Comparison of ENCODE assay signal across 16 mouse cellular contexts in genomic region chr7:81195509-81195908, GRCm38 (mm10).
"Had no signal": no experiment of that assay in that cellular context is flagged by ENCODE, and none has a peak within 500 bp of the region (broad histone marks: within the 10 kb centered on the region; RNA-seq: fewer than 3 reads in every experiment).

No protein-coding gene starts in this region.

- H3K9me3 ChIP-seq: limb, embryonic 10.5 days; limb, embryonic 13.5 days; liver, embryonic 12.5 days; liver, embryonic 15.5 days; lung, embryonic 15.5 days had no signal

- H3K9ac ChIP-seq: limb, embryonic 13.5 days; liver, embryonic 12.5 days; liver, embryonic 15.5 days; lung, embryonic 15.5 days had no signal

- H3K27ac ChIP-seq: limb, embryonic 10.5 days; limb, embryonic 13.5 days; liver, embryonic 12.5 days; liver, embryonic 15.5 days; lung, embryonic 15.5 days had no signal

- H3K36me3 ChIP-seq: limb, embryonic 10.5 days; limb, embryonic 13.5 days; liver, embryonic 12.5 days; liver, embryonic 15.5 days; lung, embryonic 15.5 days had no signal

- H3K4me3 ChIP-seq: limb, embryonic 10.5 days; limb, embryonic 13.5 days; liver, embryonic 12.5 days; liver, embryonic 15.5 days; lung, embryonic 15.5 days had no signal

- H3K27me3 ChIP-seq: limb, embryonic 13.5 days; liver, embryonic 12.5 days; liver, embryonic 15.5 days; lung, embryonic 15.5 days had no signal

- ATAC-seq: liver, embryonic 12.5 days had no signal

- DNase-seq: kidney, postnatal 14 days; kidney, postnatal 4 days; liver; lung, adult 18-20 months; lung, postnatal 10 days; lung, postnatal 36 days; midbrain, embryonic 14.5 days; thymus, adult 18-20 months; thymus, postnatal 14 days; thymus, postnatal 4 days had no signal

- H3K4me2 ChIP-seq: limb, embryonic 13.5 days; liver, embryonic 12.5 days; liver, embryonic 15.5 days; lung, embryonic 15.5 days; midbrain, embryonic 11.5 days had no signal

- H3K4me1 ChIP-seq: liver, embryonic 12.5 days had no signal
